Mouse (Mus musculus): ENCODE measurements around the gene Plppr3. TPM values are rescaled to one million over a fixed set of nuclear protein-coding genes. Genes with fewer than 3 reads are reported as not detected.
A peak's percentile ranks its signal among the peaks of the same experiment; 100 is the strongest.

Plppr3 gene
- polyA plus RNA-seq, 1 experiment from 2014 or later: 74.5 TPM

DNA sequence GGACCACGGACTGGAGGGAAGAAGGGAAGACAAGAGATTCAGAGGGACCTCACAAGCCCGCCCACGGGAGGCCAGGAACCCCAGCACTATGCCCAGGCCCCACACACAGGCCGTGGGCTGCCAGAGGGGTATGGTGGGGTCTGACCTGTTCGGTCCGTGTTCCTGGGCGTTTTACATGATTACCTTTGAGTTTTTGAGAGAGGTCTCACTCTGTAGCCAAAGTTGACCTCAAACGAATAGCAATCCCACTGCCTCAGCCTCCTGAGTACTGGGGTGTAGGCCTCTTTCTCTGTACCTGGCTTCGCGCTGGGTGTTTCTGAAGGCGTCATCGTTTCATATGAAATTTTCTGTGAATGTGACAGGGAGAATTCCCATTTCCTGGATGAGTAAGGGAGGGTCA is 52.7 kb downstream of the Plppr3 start:
- ATAC-seq (replicated peaks; ENCODE audit: low FRiP score): no peak
- H3K4me1 ChIP-seq: peaks cover 52% of the 10 kb centered on the region
- no peak overlapping the region for H3K4me3 ChIP-seq (replicated peaks)
- H3K36me3 ChIP-seq: peaks cover 25% of the 10 kb centered on the region
- no peaks in the 10 kb centered on the region for H3K9me3 ChIP-seq (replicated peaks)
- H3K27me3 ChIP-seq: no peaks in the 10 kb centered on the region
- WGBS: 84% methylated on average over 12 of the region's 12 CpGs
- H3K4me2 ChIP-seq: peak overlapping the region; percentile 46
- peak overlapping the region; percentile 83 for H3K27ac ChIP-seq
- H3K9ac ChIP-seq: 0 out of 2 replicates have a peak overlapping the region, but pooled peaks have one; percentile 12

DNA sequence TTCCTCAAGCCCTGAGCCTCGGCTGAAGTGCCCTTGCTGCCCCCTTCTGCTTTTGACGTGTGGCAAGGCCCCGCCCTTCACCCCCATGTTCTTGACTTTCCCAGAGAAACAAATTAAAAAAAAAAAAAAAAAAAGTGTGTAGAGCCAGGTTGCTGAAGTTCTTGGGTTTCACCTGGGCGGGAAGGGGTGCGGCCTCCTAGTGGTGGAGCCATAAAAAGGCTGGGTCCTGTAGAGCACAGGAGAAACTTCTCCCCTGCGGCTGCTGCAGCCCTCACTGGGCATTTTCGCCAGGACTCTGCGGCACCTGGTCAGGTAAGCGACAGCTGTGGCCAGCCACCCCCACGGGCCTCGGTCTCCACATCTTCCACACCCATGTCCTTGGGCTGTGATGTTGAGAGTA is 53.7 kb downstream of the Plppr3 start, which contains the start of gene Misp:
Gene Misp, plus strand, starts transcription at position 208 of the 400 bp plus-strand sequence.
- Histone ChIP-seq H3K27me3 (no peaks in the 10 kb centered on the region), H3K27ac (peak within 1 kb of the TSS; percentile 83), H3K4me1 (peaks cover 60% of the 10 kb centered on the region), H3K4me3 (replicated peaks) (no peak within 1 kb of the TSS), H3K9me3 (replicated peaks) (no peaks in the 10 kb centered on the region), H3K4me2 (no peak within 1 kb of the TSS), H3K9ac (0 out of 2 replicates have a peak within 1 kb of the TSS, but pooled peaks have one; percentile 12), H3K36me3 (peaks cover 33% of the 10 kb centered on the region)
- 46% methylated on average over 11 of the region's 11 CpGs for WGBS
- no peak; the same call in 1 of the 2 replicates for ATAC-seq (replicated peaks; ENCODE audit: low FRiP score)

DNA sequence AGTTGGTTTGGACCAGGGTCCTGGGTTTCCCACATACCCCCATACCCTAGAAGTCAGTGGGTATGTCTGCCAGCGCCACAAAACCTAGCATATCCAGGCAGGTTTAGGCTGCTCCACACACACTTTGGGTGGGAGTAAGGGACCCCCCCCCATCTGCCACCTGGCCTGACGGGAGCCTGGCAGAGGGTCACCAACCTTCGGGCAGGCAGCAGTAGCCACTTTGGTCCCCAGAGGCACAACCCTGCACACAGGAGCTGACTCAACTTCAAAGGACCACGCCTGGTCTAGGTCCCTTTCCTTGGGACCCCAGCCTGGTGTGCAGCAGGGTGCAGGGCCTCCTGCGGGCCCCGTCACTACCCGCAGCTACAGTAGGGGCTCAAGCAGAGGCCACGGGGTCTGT is 54.2 kb downstream of the Plppr3 start:
- no peak overlapping the region for H3K4me2 ChIP-seq

DNA sequence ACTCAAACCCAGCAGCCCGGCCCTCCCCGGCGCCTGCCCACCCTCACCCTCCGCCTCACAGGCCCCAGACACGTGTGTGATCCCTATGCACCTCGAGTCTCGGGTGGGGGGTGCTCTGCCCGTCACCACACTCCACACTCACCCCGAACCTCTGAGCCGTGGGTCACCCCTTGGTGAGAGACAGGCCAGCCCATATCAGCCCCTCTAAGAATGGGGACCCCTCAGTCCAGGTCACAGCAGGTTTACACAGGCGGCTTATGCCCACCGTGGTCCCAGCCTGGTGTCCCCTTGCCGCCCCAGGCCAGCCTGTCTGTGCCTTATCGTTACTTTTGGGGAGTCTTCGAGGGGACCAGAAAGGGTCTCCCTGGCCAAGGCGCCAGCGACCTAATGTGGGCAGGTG is 54.8 kb downstream of the Plppr3 start:
- H3K36me3 ChIP-seq: peaks cover 40% of the 10 kb centered on the region
- no peak overlapping the region for H3K4me3 ChIP-seq (replicated peaks)
- peak overlapping the region; percentile 83; the same call in 1 of the 2 replicates for H3K27ac ChIP-seq
- WGBS: 92% methylated on average over 17 of the region's 17 CpGs
- peaks cover 69% of the 10 kb centered on the region for H3K4me1 ChIP-seq
- H3K9me3 ChIP-seq (replicated peaks): no peaks in the 10 kb centered on the region
- H3K4me2 ChIP-seq: no peak overlapping the region
- no peak for ATAC-seq (replicated peaks; ENCODE audit: low FRiP score)
- H3K27me3 ChIP-seq: no peaks in the 10 kb centered on the region
- H3K9ac ChIP-seq: no peak overlapping the region

More for the DNA sequence above, 54.2 kb downstream of the Plppr3 start:
- Histone ChIP-seq H3K4me1 (peaks cover 62% of the 10 kb centered on the region), H3K4me3 (replicated peaks) (no peak overlapping the region), H3K36me3 (peaks cover 38% of the 10 kb centered on the region), H3K9ac (no peak overlapping the region), H3K27me3 (no peaks in the 10 kb centered on the region), H3K27ac (peak overlapping the region; percentile 83), H3K9me3 (replicated peaks) (no peaks in the 10 kb centered on the region)
- 71% methylated on average over 8 of the region's 8 CpGs for WGBS
- no peak for ATAC-seq (replicated peaks; ENCODE audit: low FRiP score)

DNA sequence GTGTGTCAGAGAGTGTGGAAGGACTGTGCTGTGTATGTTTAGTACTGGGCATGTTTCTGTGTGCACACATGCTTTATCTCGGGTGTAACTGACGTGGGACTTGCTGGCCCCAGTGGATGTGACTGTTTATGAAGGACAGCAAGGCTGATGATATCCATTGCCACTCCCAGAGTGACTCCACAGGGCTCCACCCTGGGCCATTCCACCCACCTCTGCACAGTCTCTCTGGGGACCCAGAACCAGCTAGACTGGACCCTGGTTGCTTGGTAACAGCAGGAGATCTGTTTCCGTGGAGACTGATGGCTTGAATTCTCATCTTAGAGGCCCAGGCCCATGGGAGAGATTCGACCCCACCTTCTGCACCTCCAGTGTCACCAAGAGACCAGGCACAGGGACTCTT is 56.2 kb downstream of the Plppr3 start:
- H3K27ac ChIP-seq: 0 out of 2 replicates have a peak overlapping the region, but pooled peaks have one; percentile 1

DNA sequence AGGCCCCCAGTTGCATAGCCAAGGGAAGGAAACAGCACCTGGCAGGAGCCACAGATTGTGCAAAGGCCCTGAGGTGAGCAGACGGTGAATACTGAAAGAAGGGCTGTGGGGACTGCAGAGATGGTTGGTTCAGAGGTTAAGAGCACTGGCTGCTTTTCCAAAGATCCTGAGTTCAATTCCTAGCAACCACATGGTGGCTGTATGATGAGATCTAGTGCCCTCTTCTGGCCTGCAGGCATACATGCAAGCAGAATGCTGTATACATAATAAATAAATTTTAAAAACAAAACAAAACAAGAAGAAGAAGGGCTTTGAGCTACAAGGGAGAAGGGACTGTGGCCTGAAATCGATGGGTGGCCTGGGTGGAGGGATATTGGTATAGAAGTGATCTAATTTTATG is 57.3 kb downstream of the Plppr3 start:
- WGBS: 83% methylated on average over 2 of the region's 2 CpGs
- Histone ChIP-seq H3K9me3 (replicated peaks) (no peaks in the 10 kb centered on the region), H3K9ac (no peak overlapping the region), H3K36me3 (peaks cover 47% of the 10 kb centered on the region), H3K4me3 (replicated peaks) (no peak overlapping the region), H3K4me1 (peaks cover 55% of the 10 kb centered on the region), H3K27me3 (no peaks in the 10 kb centered on the region), H3K27ac (peak overlapping the region; percentile 93; the same call in 1 of the 2 replicates), H3K4me2 (no peak overlapping the region)
- ATAC-seq (replicated peaks; ENCODE audit: low FRiP score): no peak

More for the DNA sequence above, 56.2 kb downstream of the Plppr3 start:
- no peak overlapping the region for H3K4me3 ChIP-seq (replicated peaks)
- no peak for ATAC-seq (replicated peaks; ENCODE audit: low FRiP score)
- 73% methylated on average over 4 of the region's 4 CpGs for WGBS
- H3K4me1 ChIP-seq: peaks cover 61% of the 10 kb centered on the region
- H3K36me3 ChIP-seq: peaks cover 40% of the 10 kb centered on the region
- no peak overlapping the region for H3K9ac ChIP-seq
- H3K9me3 ChIP-seq (replicated peaks): no peaks in the 10 kb centered on the region
- H3K27me3 ChIP-seq: no peaks in the 10 kb centered on the region
- no peak overlapping the region for H3K4me2 ChIP-seq

DNA sequence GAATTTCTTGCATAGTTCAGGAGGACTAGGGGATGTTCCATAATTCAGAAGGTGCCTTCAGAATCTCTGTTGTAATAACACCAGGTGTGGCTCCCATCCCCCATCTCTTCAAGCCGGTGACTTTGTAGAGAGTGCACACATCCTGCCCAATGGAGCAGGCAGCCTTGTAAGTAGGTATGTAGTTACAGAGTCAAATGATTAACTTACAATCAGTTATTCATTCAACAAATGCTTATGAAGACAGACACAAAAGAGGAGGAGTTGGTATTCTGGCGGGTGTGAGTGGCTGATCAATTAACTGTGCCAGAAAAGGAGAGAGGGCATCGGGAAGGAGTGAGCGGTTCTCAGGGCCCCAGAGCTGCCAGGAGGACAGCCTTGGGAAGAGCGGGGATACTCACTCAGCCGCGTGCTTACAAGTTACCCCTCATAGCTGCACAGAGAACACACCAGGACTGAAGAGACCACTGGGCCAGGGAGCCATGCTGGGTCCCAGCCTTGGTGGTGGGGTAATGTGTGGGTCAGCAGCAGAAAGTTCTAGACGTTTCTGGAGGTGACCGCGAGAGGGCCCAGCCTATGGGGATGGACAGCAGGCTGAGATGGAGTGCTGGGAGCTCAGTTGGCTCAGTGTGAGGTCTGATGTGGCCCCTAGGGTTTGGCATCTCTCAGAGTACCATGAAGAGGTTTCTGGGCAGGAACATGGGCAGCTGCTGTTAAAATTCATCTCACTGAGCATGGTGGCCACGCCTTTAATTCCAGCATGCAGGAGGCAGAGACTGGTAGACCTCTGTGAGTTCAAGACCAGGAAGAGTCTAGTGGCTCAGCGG is 58.6 kb downstream of the Plppr3 start:
- Histone ChIP-seq H3K4me2 (peak overlapping the region; percentile 40), H3K4me1 (peaks cover 47% of the 10 kb centered on the region), H3K9me3 (replicated peaks) (no peaks in the 10 kb centered on the region), H3K27ac (peak overlapping the region; percentile 93), H3K36me3 (peaks cover 59% of the 10 kb centered on the region), H3K4me3 (replicated peaks) (no peak overlapping the region; the same call in 1 of the 2 replicates), H3K9ac (no peak overlapping the region), H3K27me3 (no peaks in the 10 kb centered on the region)
- ATAC-seq (replicated peaks; ENCODE audit: low FRiP score): peak; percentile 41
- 74% methylated on average over 12 of the region's 12 CpGs for WGBS

DNA sequence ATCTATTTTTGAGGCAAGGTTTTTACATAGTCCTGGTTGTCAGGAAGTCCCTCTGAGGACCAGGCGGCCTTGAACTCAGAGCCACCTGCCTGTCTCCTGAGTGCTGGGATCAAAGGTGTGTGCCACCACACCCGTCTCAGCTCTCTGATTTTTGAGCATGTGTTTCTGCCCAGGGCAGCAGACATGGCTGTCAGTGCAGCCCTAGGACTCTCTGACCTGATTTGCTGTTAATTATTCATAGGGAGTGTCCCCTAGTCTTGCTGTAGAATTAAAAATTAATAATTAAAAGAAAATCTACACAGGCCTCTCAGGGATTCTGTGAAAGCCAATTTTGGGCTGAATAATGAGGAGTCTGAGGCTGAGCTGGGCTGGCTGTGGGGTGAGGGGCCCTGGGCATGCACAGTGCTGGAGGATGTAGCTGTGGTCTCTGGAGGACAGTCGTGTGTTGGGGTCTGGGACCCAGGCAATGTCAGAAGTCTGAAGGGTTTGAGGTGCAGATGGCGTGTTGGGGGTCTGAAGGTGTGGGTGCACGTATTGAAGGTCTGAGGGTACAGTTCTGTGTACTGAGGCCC is 60.1 kb downstream of the Plppr3 start:
- peaks cover 34% of the 10 kb centered on the region for H3K4me1 ChIP-seq
- H3K4me3 ChIP-seq (replicated peaks): no peak overlapping the region
- H3K9me3 ChIP-seq (replicated peaks): no peaks in the 10 kb centered on the region
- peak overlapping the region; percentile 40 for H3K4me2 ChIP-seq
- 65% methylated on average over 5 of the region's 5 CpGs for WGBS
- no peak overlapping the region for H3K9ac ChIP-seq
- H3K27me3 ChIP-seq: no peaks in the 10 kb centered on the region
- H3K27ac ChIP-seq: peak overlapping the region; percentile 93
- peak; percentile 73 for ATAC-seq (replicated peaks; ENCODE audit: low FRiP score)
- peaks cover 63% of the 10 kb centered on the region for H3K36me3 ChIP-seq

DNA sequence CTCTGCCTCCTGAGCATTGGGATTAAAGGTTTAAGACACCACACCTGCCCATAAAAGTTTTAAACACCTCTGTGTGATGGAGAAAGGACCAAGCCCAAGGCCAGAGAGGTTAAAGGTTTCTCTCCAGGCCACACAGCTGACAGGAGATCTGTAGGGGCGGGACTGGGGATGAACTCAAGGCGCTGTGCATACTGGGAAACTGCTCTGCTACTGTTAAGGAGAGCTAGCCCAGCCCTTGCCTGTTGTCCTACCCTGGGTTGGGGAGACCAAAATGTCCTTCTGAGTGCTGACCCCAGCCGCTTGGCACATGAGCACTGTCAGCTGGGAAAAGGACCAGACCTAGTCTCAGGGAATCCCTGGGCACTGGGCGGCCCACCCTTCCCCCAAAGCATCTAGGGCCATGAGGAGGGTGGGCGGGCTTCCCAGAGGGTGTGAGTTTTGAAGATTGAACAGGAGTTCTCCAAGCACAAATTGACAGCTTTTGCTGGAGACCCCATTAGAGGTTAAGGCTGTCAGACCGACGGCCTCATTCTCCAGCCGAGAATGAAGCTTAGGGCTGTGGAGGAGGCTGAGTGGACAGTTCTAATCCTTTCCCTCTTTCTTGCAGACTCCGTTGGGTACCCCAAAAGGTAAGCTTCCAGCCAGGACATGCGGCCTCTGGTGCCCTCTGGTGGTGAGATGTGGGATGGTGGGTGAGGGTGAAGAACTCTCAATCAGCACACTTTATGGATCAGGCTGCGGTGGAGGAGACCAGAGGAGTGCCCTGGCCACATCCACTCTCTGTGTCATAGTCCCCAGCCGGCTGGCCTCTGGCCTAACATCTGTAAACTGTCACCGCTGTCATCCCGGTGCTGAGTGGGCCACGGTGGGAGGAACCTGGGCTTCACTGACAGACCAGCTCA is 62.4 kb downstream of the Plppr3 start:
- H3K9me3 ChIP-seq (replicated peaks): no peaks in the 10 kb centered on the region
- no peak overlapping the region for H3K4me2 ChIP-seq
- peaks cover 42% of the 10 kb centered on the region for H3K4me1 ChIP-seq
- no peak overlapping the region for H3K4me3 ChIP-seq (replicated peaks)
- peaks cover 76% of the 10 kb centered on the region for H3K36me3 ChIP-seq
- 26% methylated on average over 15 of the region's 15 CpGs for WGBS
- no peak overlapping the region; the same call in 1 of the 2 replicates for H3K27ac ChIP-seq
- ATAC-seq (replicated peaks; ENCODE audit: low FRiP score): peak; percentile 13
- no peak overlapping the region for H3K9ac ChIP-seq
- no peaks in the 10 kb centered on the region for H3K27me3 ChIP-seq
